ENCODE assay signal across 8 mouse cellular contexts in the genomic region with DNA sequence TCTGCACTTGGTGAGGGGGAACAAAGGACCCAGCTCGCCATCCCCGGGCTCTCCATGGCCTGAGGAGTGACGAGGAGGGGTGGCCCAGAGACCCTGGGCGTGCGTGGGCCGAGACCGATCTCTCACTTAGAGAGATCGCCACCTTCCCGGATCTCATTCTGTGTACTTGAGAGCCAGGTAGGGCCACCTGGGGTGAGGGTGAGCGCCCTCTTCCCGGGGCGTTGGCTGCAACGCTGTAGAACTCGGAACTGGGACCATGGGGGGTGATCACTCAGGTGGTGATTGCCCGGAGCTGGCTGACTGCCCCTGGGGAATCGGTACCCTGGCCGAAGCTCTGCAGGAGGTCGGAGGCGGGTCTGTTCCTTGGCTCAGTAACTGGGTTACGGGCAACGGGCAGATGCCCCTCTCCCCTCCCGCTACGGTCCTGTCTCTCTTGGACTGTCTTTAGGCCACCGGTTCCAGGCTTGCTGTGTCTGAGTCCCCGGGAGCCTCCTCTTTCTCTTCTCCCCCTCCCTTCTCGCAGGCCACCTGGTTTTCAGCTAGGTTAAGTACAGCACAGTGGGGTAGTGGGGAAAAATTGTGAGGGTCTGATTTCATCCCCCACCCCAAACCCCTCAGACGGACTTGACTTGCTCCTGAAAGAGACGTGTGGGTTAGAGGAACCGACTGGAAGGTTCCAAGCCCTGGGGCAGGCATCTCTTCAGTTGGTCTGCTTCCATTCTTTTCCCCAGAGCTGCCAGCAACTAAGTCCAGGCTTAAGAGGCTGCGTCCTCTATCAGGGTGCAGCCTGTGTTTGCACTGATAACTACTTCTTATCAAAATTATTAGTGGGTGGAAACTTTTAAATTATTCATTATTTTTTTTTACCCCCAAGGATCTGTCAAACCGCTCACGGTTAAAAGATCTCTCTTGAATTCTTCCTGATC. TPM values are rescaled to one million over a fixed set of nuclear protein-coding genes. Genes with fewer than 3 reads are reported as not detected.
DNase-seq lines count a peak whose midpoint lies in the region; TF ChIP-seq lines count a peak whose summit lies in the region.

No protein-coding gene starts in this region.

- DNase-seq in adrenal gland, adult (ENCODE audit: inconsistent age in 2 of 2, low spot score in 1 of 2): peak; percentile 31 to 81
- no peak for DNase-seq in adrenal gland, postnatal 4 days (ENCODE audit: low spot score in 2 of 2)
- peak; percentile 81 to 84 for DNase-seq in cerebellum, postnatal 36 days
- no peak for DNase-seq in heart, embryonic 10.5 days (ENCODE audit: low spot score)
- peak; percentile 92 for DNase-seq in kidney, adult 9 months
- DNase-seq in lung, postnatal 36 days: peak; percentile 33
- DNase-seq in spleen, postnatal 4 days (ENCODE audit: low spot score in 2 of 2): peak; percentile 30 to 73

- H3K27me3 ChIP-seq in E14TG2a.4 (ENCODE audit: insufficient read depth, low read length): peaks cover 73% of the 10 kb centered on the region
- peaks cover 94% of the 10 kb centered on the region for H3K27me3 ChIP-seq in heart, embryonic 10.5 days (ENCODE audit: insufficient read depth, poor library complexity, severe bottlenecking)

- peak overlapping the region; percentile 80 for H3K4me3 ChIP-seq in E14TG2a.4 (replicated peaks; ENCODE audit: low read length)
- peak overlapping the region; percentile 80 for H3K4me3 ChIP-seq in heart, embryonic 10.5 days

- WGBS in heart, embryonic 10.5 days: 4% methylated on average over 32 of the region's 32 CpGs

- peaks cover 14% of the 10 kb centered on the region for H3K4me1 ChIP-seq in E14TG2a.4 (replicated peaks; ENCODE audit: low read depth, low read length)
- H3K4me1 ChIP-seq in heart, embryonic 10.5 days: peaks cover 27% of the 10 kb centered on the region

- no peak for TF ChIP-seq CTCF in E14TG2a.4 (conservative IDR thresholded peaks at IDR 0.05; ENCODE audit: low read length)

- no peaks in the 10 kb centered on the region for H3K9me3 ChIP-seq in E14TG2a.4 (ENCODE audit: low read length)
- H3K9me3 ChIP-seq in heart, embryonic 10.5 days: no peaks in the 10 kb centered on the region

- H3K27ac ChIP-seq in heart, embryonic 10.5 days: peak overlapping the region; percentile 88

- no peaks in the 10 kb centered on the region for H3K36me3 ChIP-seq in E14TG2a.4 (ENCODE audit: insufficient read depth, low read length)
- no peaks in the 10 kb centered on the region for H3K36me3 ChIP-seq in heart, embryonic 10.5 days

RNA-seq across cellular contexts. Expression of gene Ntn4, which starts 1.6 kb away (rescaled TPM):
- 10 to 100 TPM; 12.9 to 14.8 TPM for total RNA-seq in adrenal gland, postnatal 4 days (2021)
- 0.06 and 0.40 TPM in 2 replicates for polyA plus RNA-seq in heart, embryonic 10.5 days (2016; fragmentation: Nextera tagmentation; extraction: Ambion mirVana)

RNA-seq across cellular contexts. Expression of gene Snrpf, which starts 52.6 kb away (rescaled TPM):
- 10 to 100 TPM; 22.7 to 23.7 TPM for total RNA-seq in adrenal gland, postnatal 4 days (2021)
- polyA plus RNA-seq in heart, embryonic 10.5 days (2016; fragmentation: Nextera tagmentation; extraction: Ambion mirVana): 108 and 145 TPM in 2 replicates

Comparison
In these comparisons a context has a peak if more than half of its experiments do, and no peak if none do; other contexts are left out.
1. DNase-seq: peak in adrenal gland, adult (2 of 2), cerebellum, postnatal 36 days (2 of 2), kidney, adult 9 months (single experiment), lung, postnatal 36 days (single experiment) and spleen, postnatal 4 days (2 of 2); none in adrenal gland, postnatal 4 days (0 of 2) and heart, embryonic 10.5 days (single experiment).